Mouse (Mus musculus): ENCODE measurements around the gene Nfatc4.

GRCm38 (mm10) chr14:55877469-55878315 is 54.7 kb downstream of the Nfatc4 start:
- TF ChIP-seq EP300 (IDR thresholded peaks at IDR 0.05) (no peak), CTCF (IDR thresholded peaks at IDR 0.05) (no peak)

Measured in lung, postnatal 0 days (tissue).